Mouse (Mus musculus) retina, adult 2 months (tissue): ENCODE results near the gene Agbl4.

Experiments used
- DNase-seq: peaks from one replicate; pipeline ENCODE4 v3.0.0-alpha.2; 2012; ENCODE audit warnings: low read depth, low spot score

Agbl4 gene

DNA sequence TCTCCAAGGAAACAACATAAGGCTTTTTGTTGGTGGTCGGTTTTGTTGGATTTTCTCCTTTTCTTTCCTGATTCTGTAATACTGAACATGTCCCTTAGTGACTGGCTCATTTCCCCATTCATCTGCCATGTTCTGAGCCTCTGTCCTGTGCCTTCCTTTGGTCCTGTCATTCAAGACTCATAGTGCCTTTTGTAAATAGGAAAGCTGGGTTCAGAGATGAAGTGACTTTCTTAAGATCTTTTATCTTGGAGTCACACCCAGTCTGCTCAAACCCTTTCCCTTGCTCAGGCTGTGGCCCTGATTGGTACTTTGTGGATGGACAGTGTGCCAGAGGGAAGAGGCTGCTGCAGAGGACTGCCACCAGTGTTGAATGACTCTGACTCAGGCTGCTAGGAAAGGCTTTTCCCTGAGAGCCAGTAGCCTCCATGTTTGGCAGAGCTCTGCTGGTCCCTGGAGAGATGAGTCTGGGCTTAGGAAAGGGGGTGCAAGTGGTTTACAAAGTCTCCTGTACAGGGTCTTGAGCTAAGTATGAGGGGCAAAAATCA, 1047.2 kb downstream of the Agbl4 start:
- DNase-seq = no peak

DNA sequence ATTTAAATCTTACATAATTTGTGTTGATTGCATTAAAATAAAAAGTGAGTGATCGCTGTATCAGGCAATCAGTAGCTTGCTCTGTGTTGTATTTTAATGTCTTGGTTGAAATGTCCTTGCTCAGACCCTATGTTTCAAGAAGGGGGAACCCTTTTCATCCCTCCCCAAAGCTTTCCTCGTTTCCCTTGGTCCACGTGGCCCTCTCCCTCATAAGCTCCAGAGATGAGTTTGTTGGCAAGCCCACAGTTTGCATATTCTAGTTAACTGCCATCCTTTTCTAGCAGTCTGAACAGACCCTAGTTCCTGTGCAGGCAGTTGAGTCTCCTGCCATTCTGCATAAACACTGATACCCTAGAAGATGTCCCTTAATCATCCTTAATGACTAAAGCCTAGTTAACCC, 1050.5 kb downstream of the Agbl4 start:
- no peak for DNase-seq

DNA sequence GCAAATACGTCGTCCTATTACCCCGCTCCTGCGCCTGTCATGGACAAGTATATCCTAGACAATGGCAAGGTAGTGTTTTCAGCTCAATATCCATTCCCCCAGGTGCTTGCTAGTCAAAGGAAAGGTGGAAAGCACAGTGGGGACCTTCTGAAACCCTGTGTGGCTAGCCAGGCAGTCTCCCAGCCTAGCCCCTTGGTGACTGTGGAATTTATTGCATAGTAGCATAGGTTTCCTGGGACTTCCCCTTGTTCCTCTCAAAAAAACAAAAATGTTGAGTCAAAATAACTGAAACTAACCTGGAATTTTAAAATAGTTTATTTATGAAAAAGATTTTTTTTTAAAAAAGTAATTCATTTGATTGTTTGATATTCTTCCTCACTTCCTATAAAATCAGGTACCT, 1051.1 kb downstream of the Agbl4 start:
- DNase-seq = no peak

DNA sequence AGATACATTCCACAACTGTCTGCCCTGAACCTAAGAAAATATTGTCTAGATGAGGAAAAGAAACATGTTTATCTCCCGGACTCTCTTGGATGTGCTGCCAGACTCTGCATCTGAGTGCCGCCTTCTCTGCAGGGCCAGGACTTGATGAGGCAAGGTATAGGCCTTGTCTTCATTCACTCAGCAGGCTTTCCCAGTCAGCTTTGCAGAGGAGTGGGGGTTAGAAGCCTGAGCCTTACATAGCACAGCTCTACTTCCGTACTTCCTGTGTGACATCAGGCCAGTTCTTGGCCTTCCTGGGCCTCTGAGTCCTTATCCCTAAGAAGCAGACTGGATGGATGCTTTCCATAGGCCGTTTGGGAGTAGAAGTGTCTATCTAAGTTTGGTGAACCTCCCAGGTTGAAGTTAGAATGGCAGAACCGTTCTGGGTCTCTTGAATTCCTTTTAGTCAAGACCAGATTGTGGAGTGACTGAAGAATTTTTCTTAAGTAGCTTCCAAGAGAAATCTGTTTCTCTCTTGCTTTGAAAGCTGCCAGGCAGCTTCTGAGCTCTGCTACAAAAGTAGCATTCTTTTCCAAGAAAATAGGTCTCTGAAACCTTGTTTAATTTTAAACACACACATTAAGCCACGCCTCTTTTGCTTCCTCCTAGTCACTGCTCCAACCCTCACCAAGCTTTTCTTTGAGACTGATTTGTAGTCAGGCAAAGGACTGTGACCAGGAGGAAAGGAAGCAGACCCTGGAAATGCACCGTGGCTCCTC, 1052.2 kb downstream of the Agbl4 start:
- DNase-seq = no peak

GRCm38 (mm10) chr4:111451283-111451918, 1053.9 kb downstream of the Agbl4 start:
- DNase-seq = no peak

DNA sequence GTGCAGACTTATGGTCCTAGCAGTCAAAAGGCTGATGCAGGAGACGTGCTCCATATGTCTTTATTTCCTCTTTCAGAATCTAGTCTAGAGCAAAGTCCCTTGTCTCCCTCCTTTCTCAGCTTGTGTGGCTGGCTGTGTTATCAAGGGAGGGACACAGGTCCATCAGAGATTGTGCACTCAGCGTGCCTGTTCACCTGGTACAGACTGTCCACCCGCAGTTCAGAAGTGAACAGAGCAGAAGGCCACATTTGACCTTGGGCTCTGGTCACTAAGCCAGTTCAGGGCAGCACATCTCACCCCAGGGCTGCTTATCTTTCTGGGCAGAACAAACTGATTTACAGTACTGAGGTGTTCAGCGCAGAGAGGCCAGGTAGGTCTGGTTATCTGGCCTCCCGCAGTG, 1054.7 kb downstream of the Agbl4 start:
- no peak for DNase-seq

DNA sequence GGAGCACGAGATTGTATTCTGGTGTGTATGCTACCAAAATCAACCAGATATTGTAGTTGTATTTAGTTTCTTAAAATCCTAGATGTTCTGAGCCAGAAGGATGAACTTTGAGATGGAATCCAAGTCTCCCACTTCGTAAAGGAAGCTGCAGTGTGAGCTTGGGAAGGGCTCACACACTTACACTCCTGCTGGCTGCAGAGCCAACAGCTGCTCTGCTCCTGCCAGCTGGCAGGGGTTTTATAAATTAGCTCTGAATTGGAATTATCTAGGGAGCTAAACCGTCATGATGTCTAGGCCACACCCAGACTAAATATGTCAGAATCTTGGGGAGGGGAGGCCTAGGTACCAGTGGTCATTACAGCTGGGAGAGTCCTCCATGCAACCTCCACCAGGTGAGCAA, 1055.8 kb downstream of the Agbl4 start:
- DNase-seq = no peak

DNA sequence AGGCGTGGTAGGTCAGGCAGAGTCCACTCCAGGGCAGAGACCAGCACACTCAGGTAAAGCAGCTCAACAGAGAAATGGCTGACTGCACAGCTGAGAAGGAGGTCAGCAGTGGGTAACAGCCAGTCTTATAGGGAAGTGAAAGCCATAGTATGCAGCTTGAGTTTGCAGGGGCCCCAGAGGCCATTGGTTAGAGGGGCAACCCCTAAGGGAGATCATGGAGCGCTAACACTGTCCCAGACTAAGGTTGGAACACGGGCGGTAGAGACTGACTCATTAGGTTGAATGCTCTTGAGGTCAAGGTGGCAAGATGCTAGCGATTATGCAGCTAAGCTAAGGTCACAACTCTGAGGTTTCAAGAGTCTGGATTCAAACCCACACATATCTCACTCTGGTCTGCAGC, 1058.2 kb downstream of the Agbl4 start:
- no peak for DNase-seq

- no peak for DNase-seq
Measured at GRCm38 (mm10) chr4:111457568-111457967, 1060.1 kb downstream of the Agbl4 start.

DNA sequence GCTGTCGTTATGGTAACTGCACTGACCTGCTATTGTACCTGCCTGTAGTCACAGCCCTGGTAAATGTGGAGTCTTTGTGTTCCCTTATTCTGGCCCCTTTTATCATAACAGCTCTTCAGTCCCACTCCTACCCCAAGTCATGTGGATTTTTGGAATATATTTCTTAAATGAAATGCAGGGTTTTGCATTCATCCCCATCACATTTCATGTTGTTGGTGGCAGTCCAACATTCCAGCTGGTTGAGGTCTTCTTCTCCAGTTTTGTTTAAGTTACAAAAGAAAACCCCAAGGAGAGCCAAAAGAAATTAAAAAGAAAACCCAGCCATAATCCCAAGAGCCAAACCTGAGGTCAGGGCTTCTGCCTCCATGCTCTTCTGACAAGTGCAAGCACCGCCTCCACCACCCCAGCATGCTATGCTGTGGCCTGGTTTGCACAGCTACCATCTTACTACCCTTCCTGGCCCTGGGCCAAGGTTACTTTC, 1069.9 kb downstream of the Agbl4 start:
- DNase-seq = no peak

DNA sequence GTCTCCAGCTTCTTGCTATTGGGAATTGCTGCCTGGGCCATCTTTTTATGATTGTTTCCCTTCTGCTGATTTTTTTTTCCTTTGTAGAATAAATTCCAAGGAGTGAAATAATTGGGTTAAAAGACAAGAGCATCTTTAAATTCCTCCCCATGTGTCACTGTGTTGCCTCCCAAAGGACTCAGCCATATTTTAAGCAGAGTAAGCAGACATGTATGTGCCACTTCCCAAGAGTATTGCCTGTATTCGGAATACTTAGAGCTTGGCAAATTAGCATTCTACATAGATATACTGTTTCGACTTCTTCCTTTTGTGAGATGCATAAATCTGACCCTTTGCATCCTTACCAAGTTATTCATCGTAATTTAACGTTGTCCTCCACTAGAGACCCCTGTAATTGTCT, 1070.3 kb downstream of the Agbl4 start:
- DNase-seq = no peak

GRCm38 (mm10) chr4:111469847-111470246, 1072.4 kb downstream of the Agbl4 start:
- no peak for DNase-seq

GRCm38 (mm10) chr4:111471726-111472125, 1074.3 kb downstream of the Agbl4 start:
- DNase-seq = no peak

DNA sequence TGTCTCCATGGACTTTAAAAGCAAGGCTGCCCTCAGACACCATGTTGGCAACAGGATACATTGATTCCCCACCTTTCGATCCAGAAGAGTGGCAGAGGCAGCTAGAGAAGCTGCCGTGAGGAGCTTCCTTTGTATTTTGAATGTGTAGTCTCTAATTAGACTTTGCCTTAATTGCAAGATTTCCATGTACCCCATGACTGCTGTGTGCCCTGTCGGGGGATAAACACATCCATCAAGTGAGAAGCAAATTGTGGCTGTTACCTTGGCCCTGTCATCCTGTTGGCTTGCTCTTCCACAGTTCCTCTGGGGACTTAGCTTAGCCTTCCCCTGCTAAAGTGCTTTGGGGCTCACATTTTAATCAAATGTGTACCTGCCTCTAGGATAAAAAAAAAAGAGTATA, 1075.0 kb downstream of the Agbl4 start:
- no peak for DNase-seq

GRCm38 (mm10) chr4:111473014-111473413, 1075.6 kb downstream of the Agbl4 start:
- DNase-seq = no peak

DNA sequence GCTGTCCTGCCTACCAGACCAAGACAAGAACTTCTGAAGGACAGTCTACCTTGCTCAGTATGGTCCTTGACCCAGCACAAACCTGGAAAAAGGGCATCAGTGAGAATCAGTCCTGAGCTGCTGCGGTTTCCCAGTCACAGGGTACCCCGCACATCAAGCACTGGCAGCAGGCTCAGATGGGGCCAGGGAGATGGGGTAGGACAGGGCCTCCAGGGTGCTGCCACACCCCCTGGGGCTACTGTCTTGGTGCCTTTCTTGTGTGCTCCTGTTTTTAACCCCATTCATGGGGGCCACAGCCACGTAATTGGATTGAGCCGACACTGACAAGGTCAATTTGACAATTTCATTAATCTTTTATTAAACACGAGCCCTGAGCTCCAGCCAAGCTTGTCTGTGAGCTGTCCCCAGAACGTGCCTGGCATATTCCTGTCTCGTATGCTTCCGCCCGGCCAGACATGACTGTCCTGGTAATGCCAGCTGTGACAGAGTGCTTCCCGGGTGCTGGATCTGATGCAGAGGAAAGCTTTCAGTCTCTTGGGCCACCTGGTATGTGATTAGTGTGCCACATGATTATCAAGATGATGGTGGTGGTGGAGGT, 1078.0 kb downstream of the Agbl4 start:
- no peak for DNase-seq

- DNase-seq = no peak
Measured at GRCm38 (mm10) chr4:111477507-111477906, 1080.0 kb downstream of the Agbl4 start.

- no peak for DNase-seq
Measured at GRCm38 (mm10) chr4:111483499-111483898, 1086.0 kb downstream of the Agbl4 start.

DNA sequence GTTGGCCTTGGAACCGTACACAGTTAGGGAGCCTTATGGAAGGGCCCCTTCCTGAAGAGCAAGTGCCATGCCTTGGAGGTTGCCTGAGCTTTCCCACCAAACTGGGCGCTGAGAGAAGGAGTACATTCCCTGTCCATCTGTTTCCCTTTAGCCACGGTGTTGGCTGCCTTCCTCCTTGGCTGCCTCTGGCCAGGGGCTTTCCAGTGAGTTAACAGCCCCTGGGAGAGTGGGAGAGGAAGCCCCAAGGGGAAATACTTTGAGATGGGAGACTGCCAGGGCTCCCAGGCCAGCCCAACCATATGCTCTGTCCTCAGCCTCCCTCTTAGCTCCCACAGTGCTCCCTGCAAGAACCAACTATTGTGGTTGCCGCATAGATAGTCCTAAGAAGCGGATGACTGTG, 1087.7 kb downstream of the Agbl4 start:
- DNase-seq = no peak

GRCm38 (mm10) chr4:111486187-111486586, 1088.7 kb downstream of the Agbl4 start:
- no peak for DNase-seq

GRCm38 (mm10) chr4:111487233-111487843, 1089.9 kb downstream of the Agbl4 start:
- no peak for DNase-seq

DNA sequence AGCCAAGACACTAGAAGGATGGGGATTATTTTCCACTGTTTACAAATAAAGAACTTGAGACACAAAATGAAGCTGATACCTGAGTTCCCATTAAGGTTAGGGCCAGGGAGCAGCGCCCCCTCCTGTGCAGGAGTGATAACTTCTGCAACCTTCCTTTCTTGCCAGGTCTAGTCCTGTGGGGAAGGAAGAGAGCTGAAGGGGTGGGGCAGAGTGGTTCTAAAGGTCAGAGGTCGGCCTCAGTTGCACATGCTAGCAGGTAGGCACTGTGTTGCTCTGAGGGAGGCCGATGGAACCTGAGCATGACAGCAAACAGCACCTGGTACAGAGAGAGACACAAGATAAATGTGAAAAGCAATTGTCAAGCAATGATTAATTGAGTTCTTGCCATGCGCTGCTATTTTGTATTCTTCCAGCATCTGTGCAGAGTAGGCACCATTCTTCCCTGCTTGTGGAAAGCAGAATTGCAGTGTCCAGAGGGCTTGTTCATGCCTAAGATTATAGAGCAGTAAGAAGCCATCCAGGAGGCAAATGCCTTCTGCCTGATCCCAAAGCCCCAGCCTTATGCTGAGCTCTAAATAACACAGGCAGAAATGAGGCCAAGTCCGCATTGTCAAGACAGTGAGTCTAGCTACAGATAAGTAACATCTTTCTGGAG, 1096.4 kb downstream of the Agbl4 start:
- DNase-seq = no peak
